Mouse (Mus musculus) monocyte, adult 2 months (primary cell): ENCODE results near the gene Tspo.
A peak's percentile ranks its signal among the peaks of the same experiment; 100 is the strongest.

ENCODE experiments used
- DNase-seq, 2 experiments: peaks; one replicate each; pipeline ENCODE4 v3.0.0; 2022; ENCODE audit warnings: low spot score in 2 of 2, low read depth in 1 of 2

Tspo gene

GRCm38 (mm10) chr15:83563327-83563856 lies at the start of gene Tspo, which contains the start of gene Mcat:
Gene Tspo, plus strand, starts transcription at chr15:83563592.
Gene Mcat, minus strand, starts transcription at chr15:83563787.
- DNase-seq: peak in 1 of 2 experiments; percentile 22

- no peak for DNase-seq
Measured at GRCm38 (mm10) chr15:83515018-83515417, 48.4 kb upstream of the Tspo start.

- DNase-seq: peak in 1 of 2 experiments; percentile 7
Measured at GRCm38 (mm10) chr15:83518215-83519048, 45.0 kb upstream of the Tspo start.

GRCm38 (mm10) chr15:83520861-83521382 lies 42.5 kb upstream of the Tspo start:
- no peak for DNase-seq

- no peak for DNase-seq
Measured at GRCm38 (mm10) chr15:83523196-83523595, 40.2 kb upstream of the Tspo start.

GRCm38 (mm10) chr15:83523638-83524332 lies 39.6 kb upstream of the Tspo start:
- DNase-seq: no peak

- DNase-seq: no peak
Measured at GRCm38 (mm10) chr15:83524333-83524729, 39.1 kb upstream of the Tspo start.

GRCm38 (mm10) chr15:83526424-83527091 lies 36.8 kb upstream of the Tspo start, which contains the start of gene Bik:
Gene Bik, plus strand, starts transcription at chr15:83526862.
- no peak for DNase-seq

GRCm38 (mm10) chr15:83527092-83527437 lies 36.3 kb upstream of the Tspo start:
- no peak for DNase-seq

GRCm38 (mm10) chr15:83527747-83528146 lies 35.6 kb upstream of the Tspo start:
- DNase-seq: no peak

GRCm38 (mm10) chr15:83528892-83529291 lies 34.5 kb upstream of the Tspo start:
- no peak for DNase-seq

GRCm38 (mm10) chr15:83529765-83530164 lies 33.6 kb upstream of the Tspo start:
- DNase-seq: no peak

- DNase-seq: no peak
Measured at GRCm38 (mm10) chr15:83530233-83530632, 33.2 kb upstream of the Tspo start.

GRCm38 (mm10) chr15:83530688-83531087 lies 32.7 kb upstream of the Tspo start:
- no peak for DNase-seq

GRCm38 (mm10) chr15:83531961-83532469 lies 31.4 kb upstream of the Tspo start:
- no peak for DNase-seq

GRCm38 (mm10) chr15:83532606-83533005 lies 30.8 kb upstream of the Tspo start:
- DNase-seq: no peak

GRCm38 (mm10) chr15:83534960-83535889 lies 28.2 kb upstream of the Tspo start:
- no peak for DNase-seq

- no peak for DNase-seq
Measured at GRCm38 (mm10) chr15:83535890-83536231, 27.5 kb upstream of the Tspo start.

- no peak for DNase-seq
Measured at GRCm38 (mm10) chr15:83538855-83539254, 24.5 kb upstream of the Tspo start.

GRCm38 (mm10) chr15:83539905-83540304 lies 23.5 kb upstream of the Tspo start:
- DNase-seq: no peak
